Mouse (Mus musculus) CD4-positive, CD25-positive, alpha-beta regulatory T cell, adult 2 months (primary cell): Measurements from ENCODE around the gene Fat3.

Experiments
- DNase-seq: peaks from one replicate; pipeline ENCODE4 v3.0.0-alpha.2; 2012; ENCODE audit warnings: low read depth, low spot score

The Fat3 gene

GRCm38 (mm10) chr9:16256577-16257207, 244.4 kb downstream of the Fat3 start:
- DNase-seq = no peak

GRCm38 (mm10) chr9:16246741-16247140, 254.3 kb downstream of the Fat3 start:
- no peak for DNase-seq

GRCm38 (mm10) chr9:16231575-16231974, 269.5 kb downstream of the Fat3 start:
- DNase-seq = no peak

GRCm38 (mm10) chr9:16228919-16229318, 272.2 kb downstream of the Fat3 start:
- no peak for DNase-seq

GRCm38 (mm10) chr9:16227398-16227797, 273.7 kb downstream of the Fat3 start:
- DNase-seq = no peak

GRCm38 (mm10) chr9:16226545-16226944, 274.5 kb downstream of the Fat3 start:
- DNase-seq = no peak

- no peak for DNase-seq
Measured at GRCm38 (mm10) chr9:16221885-16222284, 279.2 kb downstream of the Fat3 start.

GRCm38 (mm10) chr9:16216235-16216634, 284.9 kb downstream of the Fat3 start:
- DNase-seq = peak; percentile 26

GRCm38 (mm10) chr9:16214731-16215681, 286.1 kb downstream of the Fat3 start:
- DNase-seq = peak; percentile 2

GRCm38 (mm10) chr9:16213324-16213723, 287.8 kb downstream of the Fat3 start:
- DNase-seq = no peak

- DNase-seq = no peak
Measured at GRCm38 (mm10) chr9:16212628-16213027, 288.5 kb downstream of the Fat3 start.

GRCm38 (mm10) chr9:16212163-16212562, 288.9 kb downstream of the Fat3 start:
- DNase-seq = no peak

GRCm38 (mm10) chr9:16211468-16211867, 289.6 kb downstream of the Fat3 start:
- no peak for DNase-seq

GRCm38 (mm10) chr9:16202296-16202695, 298.8 kb downstream of the Fat3 start:
- DNase-seq = no peak

- DNase-seq = no peak
Measured at GRCm38 (mm10) chr9:16200948-16201347, 300.1 kb downstream of the Fat3 start.

- no peak for DNase-seq
Measured at GRCm38 (mm10) chr9:16186461-16186860, 314.6 kb downstream of the Fat3 start.

- DNase-seq = no peak
Measured at GRCm38 (mm10) chr9:16169238-16169637, 331.8 kb downstream of the Fat3 start.

GRCm38 (mm10) chr9:16168051-16168450, 333.0 kb downstream of the Fat3 start:
- no peak for DNase-seq

GRCm38 (mm10) chr9:16159366-16159765, 341.7 kb downstream of the Fat3 start:
- DNase-seq = no peak

- no peak for DNase-seq
Measured at GRCm38 (mm10) chr9:16153580-16153930, 347.5 kb downstream of the Fat3 start.

- no peak for DNase-seq
Measured at GRCm38 (mm10) chr9:16152756-16153579, 348.1 kb downstream of the Fat3 start.

GRCm38 (mm10) chr9:16150046-16150445, 351.0 kb downstream of the Fat3 start:
- no peak for DNase-seq
